Mouse (Mus musculus) G1E (cell line): ENCODE data around the gene Cog4.

Experiments
- CTCF ChIP-seq: IDR thresholded peaks from 2 replicates; pipeline ENCODE4 v1.5.1; 2012; ENCODE audit warnings: low read depth, low read length, inconsistent platforms, mixed read lengths
- TAL1 ChIP-seq: conservative IDR thresholded peaks from 2 replicates; pipeline ENCODE4 v1.6.1; 2012; ENCODE audit warnings: low read depth, low read length, inconsistent platforms, mixed read lengths

DNA sequence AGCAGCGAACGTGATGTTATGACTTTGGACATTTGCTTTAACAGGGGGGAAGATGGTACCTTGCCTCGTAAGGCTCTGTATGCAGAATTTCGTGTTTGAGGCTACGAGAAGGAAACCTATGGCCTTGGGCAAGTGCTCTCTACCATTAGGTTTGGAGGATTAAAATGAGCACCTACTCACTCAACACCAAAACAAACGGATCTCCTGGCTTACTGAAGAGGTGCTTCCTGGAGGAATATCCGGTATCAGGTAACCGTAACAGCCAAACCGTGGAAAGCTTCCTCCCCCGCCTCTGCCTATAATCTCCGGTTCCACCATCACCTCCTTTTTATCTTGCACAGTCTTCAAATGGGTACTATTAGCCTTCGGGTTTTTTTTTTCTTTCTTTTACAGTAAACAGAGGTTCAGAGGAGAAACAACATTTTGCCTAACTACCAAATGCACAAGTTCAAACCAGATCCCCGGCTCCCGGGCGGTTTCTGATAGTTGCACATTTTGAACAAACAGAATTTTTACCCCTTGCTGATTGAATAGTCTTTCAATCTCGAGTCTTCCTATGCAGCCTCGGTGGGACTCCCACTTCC, 487 bp upstream of the Cog4 start:
- TF ChIP-seq CTCF (no peak), TAL1 (no peak)
